Mouse (Mus musculus) heart, embryonic 12.5 days (tissue): Measurements from ENCODE around the gene Gja10. TPM values are rescaled to one million over a fixed set of nuclear protein-coding genes. Genes with fewer than 3 reads are reported as not detected.
A peak's percentile ranks its signal among the peaks of the same experiment; 100 is the strongest.

ENCODE experiments used
- ATAC-seq: fragments of 200-750 bp; cut with Nextera tagmentation; 2 replicates; pipeline ENCODE4 v1.8.0; 2017; ENCODE audit warnings: moderate TSS enrichment, moderate library complexity; ENCODE audit not compliant: insufficient number of reproducible peaks, low FRiP score
- H3K27ac ChIP-seq: fragments of 300-500 bp; sonication (generic); 2 replicates; pipeline ENCODE4 v1.5.1; 2016; ENCODE audit warnings: mild to moderate bottlenecking, moderate library complexity; ENCODE audit not compliant: poor library complexity, severe bottlenecking
- H3K27me3 ChIP-seq: fragments of 300-500 bp; sonication (generic); replicated peaks from 2 replicates; pipeline ENCODE4 v1.6.1; 2016; ENCODE audit warnings: mild to moderate bottlenecking, moderate library complexity
- H3K36me3 ChIP-seq: fragments of 300-500 bp; sonication (generic); 2 replicates; pipeline ENCODE4 v1.6.1; 2016; ENCODE audit warnings: mild to moderate bottlenecking, moderate library complexity
- H3K4me1 ChIP-seq: fragments of 300-500 bp; sonication (generic); replicated peaks from 2 replicates; pipeline ENCODE4 v1.6.1; 2016; ENCODE audit warnings: mild to moderate bottlenecking
- H3K4me2 ChIP-seq: fragments of 300-500 bp; sonication (generic); 2 replicates; pipeline ENCODE4 v1.6.1; 2016; ENCODE audit warnings: mild to moderate bottlenecking, moderate library complexity
- H3K4me3 ChIP-seq: fragments of 300-500 bp; sonication (generic); 2 replicates; pipeline ENCODE4 v1.5.1; 2016; ENCODE audit warnings: mild to moderate bottlenecking
- H3K9ac ChIP-seq: fragments of 300-500 bp; sonication (generic); 2 replicates; pipeline ENCODE4 v1.6.1; 2016; ENCODE audit warnings: mild to moderate bottlenecking, moderate library complexity
- H3K9me3 ChIP-seq: fragments of 300-500 bp; sonication (generic); replicated peaks from 2 replicates; pipeline ENCODE4 v1.6.1; 2016; ENCODE audit warnings: mild to moderate bottlenecking, moderate library complexity
- WGBS: fragments of 180-500 bp; shearing (Covaris S2); methylation state at CpG from one replicate; pipeline ENCODE4 v1.1.7; 2016; 5-methylcytosine and 5-hydroxymethylcytosine counted together
- polyA plus RNA-seq: library from polyadenylated mRNA; unstranded; fragments of >200 nt; fragmentation: Nextera tagmentation; extraction: Ambion mirVana; gene quantifications from 2 replicates; pipeline ENCODE4 v1.2.1, GENCODE M21; 2016

Gja10 gene
- polyA plus RNA-seq, 1 experiment from 2014 or later: not detected

- Histone ChIP-seq H3K27ac (0 out of 2 replicates have a peak overlapping the region, but pooled peaks have one; percentile 2), H3K9ac (no peak overlapping the region), H3K36me3 (peaks cover 29% of the 10 kb centered on the region), H3K4me3 (no peak overlapping the region), H3K9me3 (no peaks in the 10 kb centered on the region), H3K4me1 (peaks cover 20% of the 10 kb centered on the region), H3K27me3 (no peaks in the 10 kb centered on the region), H3K4me2 (no peak overlapping the region)
- WGBS: 51% methylated on average over 8 of the region's 8 CpGs
- ATAC-seq: no peak
Observed at GRCm38 (mm10) chr4:32560724-32561554, 41.6 kb downstream of the Gja10 start.

DNA sequence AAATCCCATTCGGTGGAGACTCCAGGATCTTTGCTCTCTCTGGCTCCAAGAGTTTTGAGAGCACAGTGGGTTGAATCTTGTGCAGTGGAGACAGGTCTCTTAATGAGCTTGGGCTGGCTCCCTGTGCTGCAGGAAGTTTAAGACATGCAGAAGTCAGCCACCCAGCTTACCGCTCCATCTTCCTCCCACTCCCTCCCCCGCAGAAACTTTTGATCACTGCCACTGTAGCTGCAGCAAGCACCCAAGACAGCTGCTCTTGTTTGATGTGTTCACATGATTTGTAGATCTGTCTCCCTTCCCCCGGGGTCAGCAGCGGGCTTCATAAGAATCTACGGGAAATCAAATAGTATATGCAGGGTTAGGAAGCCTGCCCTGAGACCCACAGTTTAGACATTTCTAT is 42.3 kb downstream of the Gja10 start:
- Histone ChIP-seq H3K27ac (no peak overlapping the region), H3K4me3 (no peak overlapping the region), H3K36me3 (peaks cover 29% of the 10 kb centered on the region), H3K9ac (no peak overlapping the region), H3K4me1 (peaks cover 20% of the 10 kb centered on the region), H3K9me3 (no peaks in the 10 kb centered on the region), H3K4me2 (no peak overlapping the region), H3K27me3 (no peaks in the 10 kb centered on the region)
- ATAC-seq: no peak
- 58% methylated on average over 6 of the region's 6 CpGs for WGBS

DNA sequence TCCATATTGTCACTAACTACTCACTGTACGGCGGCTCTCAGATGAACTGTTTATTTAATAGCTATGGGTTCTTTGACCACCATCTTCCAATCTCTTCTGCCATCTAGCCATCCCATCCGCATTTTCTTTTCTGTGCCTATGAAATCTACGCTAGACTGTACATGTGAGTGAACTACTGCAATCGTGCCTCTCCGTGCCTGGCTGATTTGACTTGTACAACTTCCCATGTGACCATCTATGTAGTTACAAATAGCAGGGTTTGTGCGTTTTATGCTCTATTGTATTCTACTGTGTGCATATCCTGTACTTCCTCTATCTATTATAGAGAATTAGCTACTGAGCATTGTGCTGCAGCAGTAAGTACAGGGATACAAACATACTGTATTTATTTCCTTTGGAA is 47.1 kb downstream of the Gja10 start:
- peaks cover 6% of the 10 kb centered on the region; the same call in 1 of the 2 replicates for H3K36me3 ChIP-seq
- no peaks in the 10 kb centered on the region for H3K9me3 ChIP-seq
- H3K4me2 ChIP-seq: no peak overlapping the region
- H3K9ac ChIP-seq: no peak overlapping the region
- no peak overlapping the region for H3K4me3 ChIP-seq
- WGBS: 81% methylated on average over 7 of the region's 7 CpGs
- H3K27ac ChIP-seq: no peak overlapping the region
- no peaks in the 10 kb centered on the region for H3K27me3 ChIP-seq
- H3K4me1 ChIP-seq: peaks cover 4% of the 10 kb centered on the region
- ATAC-seq: no peak

DNA sequence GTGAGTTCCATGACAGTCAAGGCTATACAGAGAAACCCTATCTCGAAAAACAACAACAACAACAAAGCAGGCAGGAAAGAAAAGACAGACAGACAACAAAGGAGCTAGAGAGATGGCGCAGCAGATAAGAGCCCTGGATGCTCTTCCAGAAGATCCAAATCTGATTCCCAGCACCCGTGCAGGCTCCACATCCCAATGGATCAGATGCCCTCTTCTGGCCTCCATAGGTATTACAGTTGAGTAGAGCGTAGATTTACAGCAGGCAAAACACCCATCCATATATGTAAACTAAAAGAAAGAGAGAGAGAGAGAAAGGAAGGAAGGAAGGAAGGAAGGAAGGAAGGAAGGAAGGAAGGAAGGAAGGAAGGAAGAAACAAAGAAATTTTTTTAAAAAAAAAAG is 51.2 kb downstream of the Gja10 start:
- no peak overlapping the region for H3K9ac ChIP-seq
- no peak overlapping the region for H3K27ac ChIP-seq
- H3K4me2 ChIP-seq: no peak overlapping the region
- H3K36me3 ChIP-seq: no peaks in the 10 kb centered on the region
- no peaks in the 10 kb centered on the region for H3K4me1 ChIP-seq
- 44% methylated on average over 4 of the region's 4 CpGs for WGBS
- no peaks in the 10 kb centered on the region for H3K9me3 ChIP-seq
- no peak overlapping the region for H3K4me3 ChIP-seq
- H3K27me3 ChIP-seq: no peaks in the 10 kb centered on the region
- no peak for ATAC-seq

- no peaks in the 10 kb centered on the region for H3K27me3 ChIP-seq
- no peak overlapping the region for H3K27ac ChIP-seq
- H3K4me2 ChIP-seq: no peak overlapping the region
- H3K36me3 ChIP-seq: no peaks in the 10 kb centered on the region
- no peaks in the 10 kb centered on the region for H3K4me1 ChIP-seq
- 69% methylated on average over 1 of the region's 1 CpGs for WGBS
- no peak overlapping the region for H3K9ac ChIP-seq
- H3K9me3 ChIP-seq: no peaks in the 10 kb centered on the region
- no peak for ATAC-seq
- no peak overlapping the region for H3K4me3 ChIP-seq
Observed at GRCm38 (mm10) chr4:32549150-32549549, 53.4 kb downstream of the Gja10 start.

Other genes with a start within 250 kb of the Gja10 start
- 31.5 and 39.5 TPM in 2 replicates for gene Casp8ap2, start 12.7 kb upstream of the Gja10 start, polyA plus RNA-seq
- 9.5 and 10.7 TPM in 2 replicates for gene Mdn1, start 54.4 kb upstream of the Gja10 start, polyA plus RNA-seq
- gene Lyrm2, start 197.5 kb upstream of the Gja10 start, polyA plus RNA-seq: 138 and 139 TPM in 2 replicates